Mouse (Mus musculus) splenic B cell, adult 2 months (primary cell): ENCODE results near the gene Ndufs2.
A peak's percentile ranks its signal among the peaks of the same experiment; 100 is the strongest.

Experiments
- DNase-seq: peaks from one replicate; pipeline ENCODE4 v3.0.0-alpha.2; 2011; ENCODE audit warnings: low read depth, low spot score
- H3K27me3 ChIP-seq: 2 replicates; pipeline ENCODE4 v1.6.1; 2012; ENCODE audit warnings: mild to moderate bottlenecking, low read length, moderate library complexity, mixed read lengths; ENCODE audit not compliant: control insufficient read depth, poor library complexity, insufficient read depth, severe bottlenecking
- H3K36me3 ChIP-seq: 2 replicates; pipeline ENCODE4 v1.6.1; 2012; ENCODE audit warnings: mild to moderate bottlenecking, low read length, moderate library complexity, mixed read lengths; ENCODE audit not compliant: control insufficient read depth, poor library complexity, insufficient read depth, severe bottlenecking

Ndufs2 gene

DNA sequence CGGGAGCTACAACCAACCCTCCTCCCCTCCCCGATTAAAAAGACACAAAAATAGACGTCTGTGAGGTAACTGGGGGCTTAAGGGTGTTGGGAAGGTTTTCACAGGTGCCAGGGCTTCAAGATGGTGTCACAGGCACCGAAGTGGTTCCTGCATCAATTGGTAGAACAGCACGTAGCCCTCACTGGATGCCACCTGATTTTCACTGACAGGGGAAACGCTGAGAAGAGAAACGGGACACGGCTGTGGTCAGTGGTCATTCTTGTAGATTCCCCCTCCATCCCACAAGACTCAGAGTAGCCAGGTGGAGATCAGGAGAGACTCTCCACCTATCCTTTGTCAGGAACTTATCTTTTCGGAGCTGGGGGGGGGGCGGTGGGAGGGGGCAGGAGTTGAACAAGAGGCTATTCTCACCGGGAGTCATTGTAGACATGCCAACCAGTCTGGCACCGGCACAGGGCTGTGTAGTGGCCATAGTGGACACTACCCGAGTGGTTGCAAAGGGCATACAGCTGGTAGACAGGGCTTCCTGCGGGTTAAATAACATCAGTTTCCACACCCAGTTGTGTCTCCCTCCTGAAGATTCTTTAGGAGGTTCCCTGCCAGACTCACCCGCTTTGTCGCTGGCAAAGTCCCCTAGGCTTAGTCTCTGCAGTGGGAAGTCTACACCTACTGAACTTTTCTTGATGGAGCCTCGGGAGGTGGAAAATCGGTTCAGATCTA is 31.1 kb upstream of the Ndufs2 start:
- Histone ChIP-seq H3K36me3 (peaks cover 2% of the 10 kb centered on the region; the same call in 1 of the 2 replicates), H3K27me3 (no peaks in the 10 kb centered on the region)
- DNase-seq: no peak

- peak; percentile 69 for DNase-seq
- peaks cover 2% of the 10 kb centered on the region; the same call in 1 of the 2 replicates for H3K36me3 ChIP-seq
Observed at GRCm38 (mm10) chr1:171281528-171281923, 30.3 kb upstream of the Ndufs2 start.

GRCm38 (mm10) chr1:171280916-171281527 is 29.8 kb upstream of the Ndufs2 start, which contains the start of gene Ppox:
TSS of gene Ppox (minus strand) at chr1:171281186.
- Histone ChIP-seq H3K27me3 (no peaks in the 10 kb centered on the region), H3K36me3 (peaks cover 6% of the 10 kb centered on the region)
- peak; percentile 95 for DNase-seq

More at GRCm38 (mm10) chr1:171281528-171281923, 30.3 kb upstream of the Ndufs2 start:
- no peaks in the 10 kb centered on the region for H3K27me3 ChIP-seq

- peaks cover 7% of the 10 kb centered on the region for H3K36me3 ChIP-seq
- no peaks in the 10 kb centered on the region for H3K27me3 ChIP-seq
- no peak for DNase-seq
Observed at GRCm38 (mm10) chr1:171280250-171280915, 29.2 kb upstream of the Ndufs2 start.

GRCm38 (mm10) chr1:171279721-171280120 is 28.5 kb upstream of the Ndufs2 start:
- Histone ChIP-seq H3K27me3 (no peaks in the 10 kb centered on the region), H3K36me3 (peaks cover 7% of the 10 kb centered on the region)
- DNase-seq: no peak

DNA sequence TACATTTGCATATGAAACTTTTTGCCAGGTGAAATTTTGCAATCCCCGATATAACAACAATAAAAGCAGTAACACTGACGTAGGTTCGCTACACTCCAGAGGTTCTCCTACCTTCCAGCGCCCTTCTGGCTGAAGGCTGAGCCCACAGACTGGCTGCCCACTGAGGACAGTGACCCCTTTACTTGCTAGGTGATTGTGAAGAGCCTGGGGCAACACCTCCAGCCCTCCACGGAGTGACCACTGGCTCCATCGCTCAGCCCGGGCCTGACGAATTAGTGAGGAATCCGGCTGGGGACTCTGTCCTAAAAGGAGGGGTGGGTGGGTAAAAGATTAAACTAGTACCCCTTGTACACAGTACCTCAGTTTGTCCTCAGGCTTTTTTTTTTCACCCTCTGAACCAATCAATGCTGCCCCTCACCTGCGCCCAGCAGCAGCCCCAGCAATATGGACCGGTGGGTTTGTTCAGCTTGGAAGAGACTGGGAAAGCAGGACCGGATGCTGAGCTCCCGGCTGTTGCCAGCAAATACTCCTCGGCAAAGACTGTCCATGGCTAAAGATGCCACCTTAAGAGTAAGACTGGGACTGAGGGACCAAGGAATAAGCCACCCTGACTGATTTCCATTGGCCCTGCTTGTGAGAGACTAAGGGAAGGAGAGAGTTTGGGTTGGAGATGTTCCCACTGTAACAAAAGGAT is 28.0 kb upstream of the Ndufs2 start:
- no peak for DNase-seq
- Histone ChIP-seq H3K36me3 (peaks cover 7% of the 10 kb centered on the region), H3K27me3 (no peaks in the 10 kb centered on the region)

- no peak for DNase-seq
- Histone ChIP-seq H3K27me3 (no peaks in the 10 kb centered on the region), H3K36me3 (peaks cover 9% of the 10 kb centered on the region; the same call in 1 of the 2 replicates)
Observed at GRCm38 (mm10) chr1:171278436-171278835, 27.2 kb upstream of the Ndufs2 start.

GRCm38 (mm10) chr1:171277736-171278135 is 26.5 kb upstream of the Ndufs2 start:
- H3K36me3 ChIP-seq: peaks cover 12% of the 10 kb centered on the region; the same call in 1 of the 2 replicates
- no peak for DNase-seq
- no peaks in the 10 kb centered on the region for H3K27me3 ChIP-seq

DNA sequence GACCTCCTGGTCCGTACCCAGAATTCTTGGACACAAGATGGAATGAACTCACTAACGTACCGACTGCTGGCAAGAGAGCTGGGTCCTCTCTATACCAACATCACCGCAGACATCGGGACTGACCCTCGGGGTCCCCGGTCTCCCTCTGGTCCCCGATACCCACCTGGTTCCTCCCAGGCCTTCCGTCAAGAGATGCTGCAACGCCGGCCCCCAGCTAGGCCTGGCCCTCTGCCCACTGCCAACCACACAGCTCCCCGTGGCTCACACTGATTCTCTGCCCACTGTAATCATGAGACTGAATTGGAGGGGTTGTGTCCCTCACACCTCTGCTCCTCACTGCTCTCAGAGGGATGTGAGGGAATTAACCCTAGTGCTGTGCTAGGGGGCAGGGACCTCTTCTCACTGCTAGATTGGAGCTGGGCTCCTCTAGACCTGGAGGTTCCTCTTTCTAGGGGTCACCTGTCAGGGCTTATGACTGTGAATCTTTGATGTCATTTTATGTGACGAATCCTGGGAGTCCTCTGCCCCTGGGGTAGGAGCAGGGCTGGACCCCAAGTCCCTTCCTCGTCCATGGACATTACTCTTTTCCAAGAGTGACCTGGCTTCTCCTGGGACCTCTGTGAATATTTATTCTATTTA is 25.0 kb upstream of the Ndufs2 start:
- Histone ChIP-seq H3K27me3 (no peaks in the 10 kb centered on the region), H3K36me3 (peaks cover 12% of the 10 kb centered on the region; the same call in 1 of the 2 replicates)
- no peak for DNase-seq

- no peak for DNase-seq
- no peaks in the 10 kb centered on the region for H3K27me3 ChIP-seq
- H3K36me3 ChIP-seq: peaks cover 12% of the 10 kb centered on the region; the same call in 1 of the 2 replicates
Observed at GRCm38 (mm10) chr1:171275144-171275734, 24.1 kb upstream of the Ndufs2 start.

GRCm38 (mm10) chr1:171274171-171274570 is 23.0 kb upstream of the Ndufs2 start:
- no peaks in the 10 kb centered on the region for H3K27me3 ChIP-seq
- DNase-seq: no peak
- peaks cover 12% of the 10 kb centered on the region; the same call in 1 of the 2 replicates for H3K36me3 ChIP-seq

- DNase-seq: peak; percentile 44
- H3K27me3 ChIP-seq: no peaks in the 10 kb centered on the region
Observed at GRCm38 (mm10) chr1:171272086-171272485, 20.9 kb upstream of the Ndufs2 start.

DNA sequence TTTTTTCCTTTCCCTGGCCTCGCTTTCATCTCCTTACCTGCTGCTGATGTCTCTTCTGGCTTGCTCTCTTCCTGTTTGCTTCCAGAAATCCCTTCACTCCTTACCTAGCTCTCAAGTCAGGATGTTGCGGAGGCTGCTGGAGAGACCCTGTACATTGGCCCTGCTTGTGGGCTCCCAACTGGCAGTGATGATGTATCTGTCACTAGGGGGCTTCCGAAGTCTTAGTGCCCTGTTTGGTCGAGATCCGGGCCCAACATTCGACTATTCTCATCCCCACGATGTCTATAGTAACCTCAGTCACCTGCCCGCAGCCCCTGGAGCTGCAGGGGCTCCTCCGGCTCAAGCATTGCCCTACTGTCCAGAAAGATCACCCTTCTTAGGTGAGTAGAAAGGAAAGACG is 20.4 kb upstream of the Ndufs2 start:
- DNase-seq: peak; percentile 24
- Histone ChIP-seq H3K36me3 (peaks cover 12% of the 10 kb centered on the region; the same call in 1 of the 2 replicates), H3K27me3 (no peaks in the 10 kb centered on the region)

More at GRCm38 (mm10) chr1:171272086-171272485, 20.9 kb upstream of the Ndufs2 start:
- H3K36me3 ChIP-seq: peaks cover 12% of the 10 kb centered on the region; the same call in 1 of the 2 replicates

DNA sequence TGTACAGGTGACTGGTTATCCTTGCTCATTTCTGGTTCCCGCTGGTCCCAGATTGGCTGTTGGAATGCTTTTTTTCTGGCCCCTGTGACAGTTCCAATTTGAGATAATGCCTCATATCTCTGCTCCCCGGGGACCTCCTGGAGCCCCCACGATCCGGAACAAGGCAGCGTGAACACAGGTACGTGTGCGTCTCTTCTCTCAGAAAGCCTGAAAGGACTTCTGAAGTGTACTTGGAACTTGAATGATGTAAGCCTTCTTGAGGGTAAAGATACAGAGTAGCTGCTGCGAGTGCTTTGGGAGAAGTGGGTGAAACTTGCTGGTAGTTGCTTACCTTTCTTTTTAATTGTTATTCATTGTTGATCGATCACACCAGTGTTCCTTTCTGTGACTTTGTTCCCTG is 20.0 kb upstream of the Ndufs2 start:
- no peak for DNase-seq
- peaks cover 10% of the 10 kb centered on the region; the same call in 1 of the 2 replicates for H3K36me3 ChIP-seq
- no peaks in the 10 kb centered on the region for H3K27me3 ChIP-seq
